Comparison of ENCODE assay signal across 17 mouse cellular contexts in the genomic region with DNA sequence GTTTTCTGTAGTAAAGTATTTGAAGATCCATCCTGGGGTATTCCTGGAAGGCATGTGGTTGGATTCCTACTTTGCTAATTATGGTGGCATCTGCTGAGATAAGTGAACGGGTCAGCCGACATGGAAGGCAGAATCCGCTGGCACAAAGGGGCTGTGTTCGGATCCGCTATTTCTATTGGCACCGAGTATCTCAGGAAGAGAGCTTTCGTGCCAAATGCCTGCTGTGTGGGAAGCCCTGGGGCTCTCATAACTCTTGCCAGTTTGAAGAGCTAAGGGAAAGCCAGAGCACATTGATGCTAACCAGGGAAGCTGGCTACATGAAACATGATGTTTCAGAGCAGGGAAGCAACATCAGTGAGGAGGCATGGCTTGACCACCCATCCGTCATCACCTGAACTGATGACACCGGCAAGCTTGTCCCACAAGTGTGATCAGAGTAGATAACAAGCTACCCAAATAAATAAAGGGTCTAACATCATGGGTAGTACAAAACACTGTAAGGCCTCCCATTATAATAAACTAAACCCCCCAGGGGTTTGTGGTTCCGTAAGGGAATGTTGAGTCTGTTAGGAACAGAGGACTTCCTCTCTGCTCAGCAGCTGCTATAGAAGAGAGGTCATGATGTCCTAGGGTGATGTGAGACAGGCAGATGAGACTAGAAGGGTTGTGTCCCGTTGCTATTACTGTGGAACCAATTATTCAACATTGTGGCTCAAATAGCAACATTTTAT. TPM values are rescaled to one million over a fixed set of nuclear protein-coding genes. Genes with fewer than 3 reads are reported as not detected.
DNase-seq lines count a peak whose midpoint lies in the region; ATAC-seq and TF ChIP-seq lines count a peak whose summit lies in the region.
"Had no signal": no experiment of that assay in that cellular context is flagged by ENCODE, and none has a peak within 500 bp of the region (broad histone marks: within the 10 kb centered on the region; RNA-seq: fewer than 3 reads in every experiment).

No protein-coding gene starts in this region.

- no peak for TF ChIP-seq CTCF in forebrain, postnatal 0 days (IDR thresholded peaks at IDR 0.05; ENCODE audit: low read depth)

- H3K4me1 ChIP-seq in forebrain, postnatal 0 days (ENCODE audit: insufficient read depth) = no peaks in the 10 kb centered on the region
- H3K4me1 ChIP-seq in forebrain, embryonic 12.5 days = peaks cover 12% of the 10 kb centered on the region
- H3K4me1 ChIP-seq in neural tube, embryonic 14.5 days (ENCODE audit: control insufficient read depth, insufficient read depth, low read length) = no peaks in the 10 kb centered on the region
- H3K4me1 ChIP-seq: neural tube, embryonic 12.5 days had no signal

- no peak overlapping the region for H3K27ac ChIP-seq in forebrain, postnatal 0 days (ENCODE audit: low read depth, low read length)
- no peak overlapping the region for H3K27ac ChIP-seq in forebrain, embryonic 12.5 days
- no peak overlapping the region for H3K27ac ChIP-seq in neural tube, embryonic 14.5 days (ENCODE audit: low read depth, low read length)
- H3K27ac ChIP-seq: limb, embryonic 12.5 days; neural tube, embryonic 12.5 days had no signal

- DNase-seq in forebrain, postnatal 0 days = peak; percentile 39
- no peak for DNase-seq in neural tube, embryonic 10.5 days (ENCODE audit: extremely low spot score, low spot score)
- peak; percentile 61 to 81 for DNase-seq in cerebellum, postnatal 10 days
- DNase-seq in thymus, postnatal 25 days = no peak
- DNase-seq in right cerebral cortex, postnatal 14 days = no peak
- DNase-seq: lung, adult 2 months; midbrain, embryonic 14.5 days; retina, postnatal 1 day had no signal

- no peak overlapping the region for H3K4me3 ChIP-seq in forebrain, postnatal 0 days (ENCODE audit: low read depth, low read length)
- H3K4me3 ChIP-seq in forebrain, embryonic 12.5 days (replicated peaks) = no peak overlapping the region
- H3K4me3 ChIP-seq in neural tube, embryonic 14.5 days (ENCODE audit: low read depth, low read length) = no peak overlapping the region
- H3K4me3 ChIP-seq: limb, embryonic 12.5 days; neural tube, embryonic 12.5 days had no signal

- ATAC-seq in forebrain, postnatal 0 days = peak; percentile 40; the same call in 1 of the 2 replicates
- ATAC-seq in forebrain, embryonic 12.5 days (ENCODE audit: low FRiP score) = no peak
- 0 out of 2 replicates have a peak, but pooled peaks have one; percentile 51 for ATAC-seq in neural tube, embryonic 14.5 days (ENCODE audit: low read depth)
- ATAC-seq: CD4-positive, CD25-positive, alpha-beta regulatory T cell, adult 4 months had no signal

- H3K9me3 ChIP-seq in forebrain, postnatal 0 days (ENCODE audit: low read length) = no peaks in the 10 kb centered on the region
- H3K9me3 ChIP-seq in forebrain, embryonic 12.5 days = no peaks in the 10 kb centered on the region
- no peaks in the 10 kb centered on the region for H3K9me3 ChIP-seq in neural tube, embryonic 14.5 days (ENCODE audit: control insufficient read depth, low read length)
- H3K9me3 ChIP-seq: limb, embryonic 12.5 days; neural tube, embryonic 12.5 days had no signal

- H3K27me3 ChIP-seq in forebrain, postnatal 0 days (ENCODE audit: insufficient read depth, low read length) = no peaks in the 10 kb centered on the region
- 0 out of 2 replicates have a peak, but pooled peaks cover 4% of the 10 kb centered on the region for H3K27me3 ChIP-seq in forebrain, embryonic 12.5 days
- no peaks in the 10 kb centered on the region for H3K27me3 ChIP-seq in neural tube, embryonic 14.5 days (ENCODE audit: control insufficient read depth, insufficient read depth, low read length)
- H3K27me3 ChIP-seq: limb, embryonic 12.5 days; neural tube, embryonic 12.5 days had no signal

- 56% methylated on average over 11 of the region's 11 CpGs for WGBS in forebrain, postnatal 0 days
- WGBS in forebrain, embryonic 12.5 days = 89% methylated on average over 11 of the region's 11 CpGs
- 70% methylated on average over 11 of the region's 11 CpGs for WGBS in neural tube, embryonic 14.5 days

- H3K9ac ChIP-seq in forebrain, postnatal 0 days = no peak overlapping the region
- H3K9ac ChIP-seq in forebrain, embryonic 12.5 days = no peak overlapping the region
- no peak overlapping the region for H3K9ac ChIP-seq in neural tube, embryonic 14.5 days (replicated peaks; ENCODE audit: low read depth, low read length)
- H3K9ac ChIP-seq: limb, embryonic 12.5 days; neural tube, embryonic 12.5 days had no signal

- no peak overlapping the region for H3K4me2 ChIP-seq in forebrain, postnatal 0 days (ENCODE audit: low read depth)
- H3K4me2 ChIP-seq in forebrain, embryonic 12.5 days = no peak overlapping the region
- no peak overlapping the region for H3K4me2 ChIP-seq in neural tube, embryonic 14.5 days (ENCODE audit: low read depth, low read length)
- H3K4me2 ChIP-seq: limb, embryonic 12.5 days; neural tube, embryonic 12.5 days had no signal

- peaks cover 11% of the 10 kb centered on the region for H3K36me3 ChIP-seq in forebrain, postnatal 0 days (ENCODE audit: insufficient read depth)
- peaks cover 8% of the 10 kb centered on the region for H3K36me3 ChIP-seq in forebrain, embryonic 12.5 days (replicated peaks)
- H3K36me3 ChIP-seq in neural tube, embryonic 14.5 days (ENCODE audit: control insufficient read depth, insufficient read depth, low read length) = 0 out of 2 replicates have a peak, but pooled peaks cover 7% of the 10 kb centered on the region

RNA-seq across cellular contexts. Expression of a gene that starts 13.3 kb away (rescaled TPM):
- not detected in 2 replicates for total RNA-seq in forebrain, postnatal 0 days (2014; rRNA removed)
- not detected in 2 replicates for polyA plus RNA-seq in forebrain, postnatal 0 days (2015; fragmentation: Nextera tagmentation; extraction: Ambion mirVana)
- polyA plus RNA-seq in forebrain, embryonic 12.5 days (2016; fragmentation: Nextera tagmentation; extraction: Ambion mirVana) = not detected in 2 replicates
- polyA plus RNA-seq in neural tube, embryonic 14.5 days (2014; fragmentation: Nextera tagmentation; extraction: Ambion mirVana) = 0.94 and 1.4 TPM in 2 replicates
- total RNA-seq: left cerebral cortex, adult 18-20 months had no signal
- polyA plus RNA-seq: CD4-positive, CD25-positive, alpha-beta regulatory T cell, adult 4 months; midbrain, embryonic 14.5 days had no signal

RNA-seq across cellular contexts. Expression of a gene that starts 20.2 kb away (rescaled TPM):
- total RNA-seq in forebrain, postnatal 0 days (2014; rRNA removed) = 55.2 and 63.0 TPM in 2 replicates
- 76.7 and 86.1 TPM in 2 replicates for polyA plus RNA-seq in forebrain, postnatal 0 days (2015; fragmentation: Nextera tagmentation; extraction: Ambion mirVana)
- polyA plus RNA-seq in forebrain, embryonic 12.5 days (2016; fragmentation: Nextera tagmentation; extraction: Ambion mirVana) = 87.7 and 87.8 TPM in 2 replicates
- 90.2 and 103 TPM in 2 replicates for polyA plus RNA-seq in neural tube, embryonic 14.5 days (2014; fragmentation: Nextera tagmentation; extraction: Ambion mirVana)

RNA-seq across cellular contexts. Expression of a gene that starts 20.4 kb away (rescaled TPM):
- total RNA-seq in forebrain, postnatal 0 days (2014; rRNA removed) = 18.0 and 19.0 TPM in 2 replicates
- polyA plus RNA-seq in forebrain, postnatal 0 days (2015; fragmentation: Nextera tagmentation; extraction: Ambion mirVana) = 13.7 and 14.9 TPM in 2 replicates
- polyA plus RNA-seq in forebrain, embryonic 12.5 days (2016; fragmentation: Nextera tagmentation; extraction: Ambion mirVana) = 30.8 and 36.2 TPM in 2 replicates
- 20.7 and 25.7 TPM in 2 replicates for polyA plus RNA-seq in neural tube, embryonic 14.5 days (2014; fragmentation: Nextera tagmentation; extraction: Ambion mirVana)

RNA-seq across cellular contexts. Expression of a gene that starts 40.3 kb away (rescaled TPM):
- not detected in 2 replicates for total RNA-seq in forebrain, postnatal 0 days (2014; rRNA removed)
- polyA plus RNA-seq in forebrain, postnatal 0 days (2015; fragmentation: Nextera tagmentation; extraction: Ambion mirVana) = 0.15 and 0.21 TPM in 2 replicates
- polyA plus RNA-seq in forebrain, embryonic 12.5 days (2016; fragmentation: Nextera tagmentation; extraction: Ambion mirVana) = not detected in 2 replicates
- polyA plus RNA-seq in neural tube, embryonic 14.5 days (2014; fragmentation: Nextera tagmentation; extraction: Ambion mirVana) = not detected in 2 replicates
- total RNA-seq: left cerebral cortex, adult 18-20 months had no signal
- polyA plus RNA-seq: CD4-positive, CD25-positive, alpha-beta regulatory T cell, adult 4 months; heart, postnatal 0 days; kidney, embryonic 14.5 days; limb, embryonic 12.5 days; midbrain, embryonic 14.5 days; neural tube, embryonic 12.5 days; spleen, adult 2 months had no signal

Comparison
In these comparisons a context has a peak if more than half of its experiments do, and no peak if none do; other contexts are left out.
1. DNase-seq: peak in forebrain, postnatal 0 days (single experiment) and cerebellum, postnatal 10 days (2 of 2); none in neural tube, embryonic 10.5 days (single experiment), thymus, postnatal 25 days (single experiment) and right cerebral cortex, postnatal 14 days (single experiment).